Mouse (Mus musculus) hindbrain, embryonic 13.5 days (tissue): ENCODE measurements around the gene Sde2. TPM values are rescaled to one million over a fixed set of nuclear protein-coding genes. Genes with fewer than 3 reads are reported as not detected.

Experiments used
- ATAC-seq: fragments of 200-750 bp; cut with Nextera tagmentation; 2 replicates; pipeline ENCODE4 v1.8.0; 2017; ENCODE audit warnings: moderate TSS enrichment; ENCODE audit not compliant: low FRiP score
- H3K27ac ChIP-seq: fragments of 300-500 bp; sonication (generic); 2 replicates; pipeline ENCODE4 v1.5.1; 2015; ENCODE audit warnings: inconsistent platforms, mild to moderate bottlenecking, moderate library complexity
- H3K27me3 ChIP-seq: fragments of 300-500 bp; sonication (generic); 2 replicates; pipeline ENCODE4 v1.6.1; 2015; ENCODE audit warnings: mild to moderate bottlenecking, inconsistent platforms
- H3K36me3 ChIP-seq: fragments of 300-500 bp; sonication (generic); 2 replicates; pipeline ENCODE4 v1.6.1; 2015; ENCODE audit warnings: mild to moderate bottlenecking, inconsistent platforms
- H3K4me1 ChIP-seq: fragments of 300-500 bp; sonication (generic); replicated peaks from 2 replicates; pipeline ENCODE4 v1.6.1; 2015; ENCODE audit warnings: inconsistent platforms
- H3K4me2 ChIP-seq: fragments of 300-500 bp; sonication (generic); 2 replicates; pipeline ENCODE4 v1.6.1; 2015; ENCODE audit warnings: inconsistent platforms, mild to moderate bottlenecking, moderate library complexity
- H3K4me3 ChIP-seq: fragments of 300-500 bp; sonication (generic); 2 replicates; pipeline ENCODE4 v1.5.1; 2015; ENCODE audit warnings: mild to moderate bottlenecking, inconsistent platforms
- H3K9ac ChIP-seq: fragments of 300-500 bp; sonication (generic); 2 replicates; pipeline ENCODE4 v1.6.1; 2015; ENCODE audit warnings: mild to moderate bottlenecking, inconsistent platforms
- H3K9me3 ChIP-seq: fragments of 300-500 bp; sonication (generic); 2 replicates; pipeline ENCODE4 v1.6.1; 2016; ENCODE audit warnings: inconsistent platforms
- WGBS: fragments of 180-500 bp; shearing (Covaris S2); methylation state at CpG from one replicate; pipeline ENCODE4 v1.1.7; 2015; 5-methylcytosine and 5-hydroxymethylcytosine counted together
- polyA plus RNA-seq: library from polyadenylated mRNA; unstranded; fragments of >200 nt; fragmentation: Nextera tagmentation; extraction: Ambion mirVana; gene quantifications from 2 replicates; pipeline ENCODE4 v1.2.1, GENCODE M21; 2015

Sde2 gene
- polyA plus RNA-seq, 1 experiment from 2014 or later, result 29.6 TPM

GRCm38 (mm10) chr1:180902915-180903314 lies 52.0 kb downstream of the Sde2 start:
- no peak overlapping the region for H3K9ac ChIP-seq
- no peak overlapping the region for H3K4me3 ChIP-seq
- no peak for ATAC-seq
- no peaks in the 10 kb centered on the region for H3K27me3 ChIP-seq
- 41% methylated on average over 5 of the region's 5 CpGs for WGBS
- H3K4me1 ChIP-seq, result peaks cover 25% of the 10 kb centered on the region
- no peak overlapping the region for H3K4me2 ChIP-seq
- peaks cover 22% of the 10 kb centered on the region for H3K36me3 ChIP-seq
- no peaks in the 10 kb centered on the region for H3K9me3 ChIP-seq
- H3K27ac ChIP-seq, result no peak overlapping the region

GRCm38 (mm10) chr1:180903666-180904038 lies 52.7 kb downstream of the Sde2 start:
- ATAC-seq, result peak; percentile 9; the same call in 1 of the 2 replicates
- peaks cover 29% of the 10 kb centered on the region for H3K36me3 ChIP-seq
- peak overlapping the region; percentile 30 for H3K9ac ChIP-seq
- H3K27me3 ChIP-seq, result no peaks in the 10 kb centered on the region
- no peaks in the 10 kb centered on the region for H3K9me3 ChIP-seq
- peak overlapping the region; percentile 85 for H3K4me3 ChIP-seq
- H3K27ac ChIP-seq, result no peak overlapping the region; the same call in 1 of the 2 replicates
- WGBS, result 38% methylated on average over 10 of the region's 10 CpGs
- peak overlapping the region; percentile 95 for H3K4me2 ChIP-seq
- H3K4me1 ChIP-seq, result peaks cover 25% of the 10 kb centered on the region

DNA sequence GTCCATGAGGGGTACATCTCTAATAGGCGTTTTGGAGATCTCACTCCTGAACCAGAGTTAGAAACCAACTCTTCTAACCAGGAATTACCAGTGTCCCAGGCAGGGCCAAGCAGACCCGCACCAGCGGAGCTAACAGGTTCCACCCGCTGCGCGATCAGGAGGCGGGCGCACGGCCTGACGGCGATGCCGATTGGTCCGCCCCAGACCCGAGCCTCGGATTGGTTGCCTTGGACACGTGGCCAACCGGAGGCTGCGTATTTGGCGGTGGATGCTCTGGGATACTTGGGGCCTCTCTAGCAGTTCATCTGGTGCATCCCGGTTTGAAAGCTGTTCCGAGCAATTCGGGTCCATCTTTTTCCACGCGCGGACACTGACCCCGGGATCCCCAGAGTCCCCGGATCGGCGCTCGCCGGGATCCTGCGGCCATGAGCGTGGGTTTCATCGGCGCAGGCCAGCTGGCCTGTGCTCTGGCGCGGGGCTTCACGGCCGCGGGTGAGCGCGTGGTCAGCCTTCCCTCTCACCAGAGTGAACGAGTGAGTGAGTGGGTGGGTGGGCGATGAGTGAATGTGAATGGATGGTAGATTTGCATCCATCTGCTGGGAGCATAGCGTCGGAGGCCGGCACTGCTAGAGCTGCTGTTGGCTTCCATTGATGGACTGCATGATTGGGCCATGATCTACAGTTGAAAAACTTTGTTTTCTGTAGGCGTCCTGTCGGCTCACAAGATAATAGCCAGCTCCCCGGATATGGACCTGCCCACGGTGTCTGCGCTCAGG lies 53.3 kb downstream of the Sde2 start, which contains the start of gene Pycr2:
Gene Pycr2 (plus strand): TSS at position 255 of the 776 bp plus-strand sequence.
- Histone ChIP-seq H3K27me3 (no peaks in the 10 kb centered on the region), H3K4me1 (peaks cover 25% of the 10 kb centered on the region), H3K9me3 (no peaks in the 10 kb centered on the region), H3K4me2 (peak within 1 kb of the TSS; percentile 95), H3K27ac (peak within 1 kb of the TSS; percentile 90), H3K36me3 (peaks cover 34% of the 10 kb centered on the region), H3K9ac (peak within 1 kb of the TSS; percentile 94), H3K4me3 (peak within 1 kb of the TSS; percentile 85)
- WGBS, result under 1% methylated on average over 52 of the region's 52 CpGs
- ATAC-seq, result peak; percentile 97

DNA sequence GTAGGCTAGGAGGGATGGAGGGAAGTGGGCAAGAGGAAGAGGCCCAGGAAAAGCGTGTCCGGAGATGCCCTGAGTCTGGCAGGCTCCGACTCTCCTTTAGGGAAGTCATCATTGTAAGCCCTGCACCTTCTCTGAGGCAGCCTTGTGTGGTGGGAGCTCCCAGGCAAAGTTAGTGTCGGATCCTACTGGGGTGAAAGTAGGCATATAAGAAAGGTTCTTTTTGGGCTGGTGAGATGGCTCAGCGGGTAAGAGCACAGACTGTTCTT lies 53.8 kb downstream of the Sde2 start:
- Histone ChIP-seq H3K27me3 (no peaks in the 10 kb centered on the region), H3K4me2 (peak overlapping the region; percentile 95), H3K9me3 (no peaks in the 10 kb centered on the region), H3K27ac (peak overlapping the region; percentile 90; the same call in 1 of the 2 replicates), H3K4me1 (peaks cover 25% of the 10 kb centered on the region), H3K36me3 (peaks cover 34% of the 10 kb centered on the region), H3K4me3 (peak overlapping the region; percentile 85), H3K9ac (peak overlapping the region; percentile 94)
- no peak; the same call in 1 of the 2 replicates for ATAC-seq
- 5% methylated on average over 5 of the region's 5 CpGs for WGBS

GRCm38 (mm10) chr1:180905307-180905706 lies 54.4 kb downstream of the Sde2 start:
- Histone ChIP-seq H3K9me3 (no peaks in the 10 kb centered on the region), H3K27me3 (no peaks in the 10 kb centered on the region), H3K4me2 (peak overlapping the region; percentile 95), H3K4me1 (peaks cover 25% of the 10 kb centered on the region), H3K36me3 (peaks cover 34% of the 10 kb centered on the region), H3K9ac (peak overlapping the region; percentile 94), H3K27ac (no peak overlapping the region), H3K4me3 (peak overlapping the region; percentile 85)
- WGBS, result 70% methylated on average over 6 of the region's 6 CpGs
- no peak for ATAC-seq

- H3K4me3 ChIP-seq, result peak overlapping the region; percentile 85; the same call in 1 of the 2 replicates
- H3K27me3 ChIP-seq, result no peaks in the 10 kb centered on the region
- peak overlapping the region; percentile 94; the same call in 1 of the 2 replicates for H3K9ac ChIP-seq
- no peaks in the 10 kb centered on the region for H3K9me3 ChIP-seq
- peaks cover 25% of the 10 kb centered on the region for H3K4me1 ChIP-seq
- WGBS, result 96% methylated on average over 17 of the region's 17 CpGs
- peak overlapping the region; percentile 95 for H3K4me2 ChIP-seq
- no peak overlapping the region for H3K27ac ChIP-seq
- H3K36me3 ChIP-seq, result peaks cover 34% of the 10 kb centered on the region
- ATAC-seq, result no peak
These were observed 54.9 kb downstream of the Sde2 start for GRCm38 (mm10) chr1:180905876-180906275.

DNA sequence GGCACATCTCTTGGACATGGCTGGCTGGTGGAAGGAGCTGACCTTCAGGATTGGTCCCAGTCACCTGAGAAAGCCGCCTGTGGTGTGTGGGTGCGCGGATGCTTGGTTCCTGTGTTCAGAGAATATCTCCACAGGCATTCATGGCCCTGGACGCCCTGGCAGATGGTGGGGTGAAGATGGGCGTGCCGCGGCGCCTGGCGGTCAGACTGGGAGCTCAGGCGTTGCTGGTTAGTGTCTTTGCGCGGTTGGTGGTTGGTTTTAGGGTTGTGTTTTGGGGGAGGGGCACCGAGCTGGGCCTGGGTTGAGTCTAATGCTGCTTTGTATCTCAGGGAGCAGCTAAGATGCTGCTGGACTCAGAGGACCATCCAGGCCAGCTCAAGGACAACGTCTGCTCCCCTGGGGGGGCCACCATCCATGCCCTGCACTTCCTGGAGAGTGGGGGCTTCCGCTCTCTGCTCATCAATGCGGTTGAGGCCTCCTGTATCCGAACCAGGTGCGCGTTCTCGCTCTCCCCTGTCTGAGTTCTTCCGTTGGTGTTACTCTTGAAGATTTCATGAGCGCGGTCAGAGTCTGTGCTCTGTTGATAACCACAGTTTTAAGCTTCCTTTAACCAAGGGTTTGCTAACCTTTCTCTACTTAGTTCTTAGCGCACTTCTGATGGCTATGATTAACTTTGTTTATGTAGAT lies 55.7 kb downstream of the Sde2 start:
- H3K9me3 ChIP-seq, result no peaks in the 10 kb centered on the region
- 97% methylated on average over 24 of the region's 24 CpGs for WGBS
- ATAC-seq, result no peak
- no peak overlapping the region for H3K4me2 ChIP-seq
- peaks cover 28% of the 10 kb centered on the region for H3K4me1 ChIP-seq
- H3K4me3 ChIP-seq, result 0 out of 2 replicates have a peak overlapping the region, but pooled peaks have one; percentile 85
- no peaks in the 10 kb centered on the region for H3K27me3 ChIP-seq
- no peak overlapping the region for H3K27ac ChIP-seq
- no peak overlapping the region for H3K9ac ChIP-seq
- peaks cover 34% of the 10 kb centered on the region for H3K36me3 ChIP-seq

- Histone ChIP-seq H3K4me3 (no peak overlapping the region), H3K9me3 (no peaks in the 10 kb centered on the region), H3K36me3 (peaks cover 30% of the 10 kb centered on the region), H3K4me1 (peaks cover 9% of the 10 kb centered on the region), H3K27me3 (no peaks in the 10 kb centered on the region), H3K4me2 (no peak overlapping the region), H3K27ac (no peak overlapping the region), H3K9ac (no peak overlapping the region)
- ATAC-seq, result no peak
- 52% methylated on average over 8 of the region's 8 CpGs for WGBS
These were observed 60.2 kb downstream of the Sde2 start for GRCm38 (mm10) chr1:180911138-180911537.

DNA sequence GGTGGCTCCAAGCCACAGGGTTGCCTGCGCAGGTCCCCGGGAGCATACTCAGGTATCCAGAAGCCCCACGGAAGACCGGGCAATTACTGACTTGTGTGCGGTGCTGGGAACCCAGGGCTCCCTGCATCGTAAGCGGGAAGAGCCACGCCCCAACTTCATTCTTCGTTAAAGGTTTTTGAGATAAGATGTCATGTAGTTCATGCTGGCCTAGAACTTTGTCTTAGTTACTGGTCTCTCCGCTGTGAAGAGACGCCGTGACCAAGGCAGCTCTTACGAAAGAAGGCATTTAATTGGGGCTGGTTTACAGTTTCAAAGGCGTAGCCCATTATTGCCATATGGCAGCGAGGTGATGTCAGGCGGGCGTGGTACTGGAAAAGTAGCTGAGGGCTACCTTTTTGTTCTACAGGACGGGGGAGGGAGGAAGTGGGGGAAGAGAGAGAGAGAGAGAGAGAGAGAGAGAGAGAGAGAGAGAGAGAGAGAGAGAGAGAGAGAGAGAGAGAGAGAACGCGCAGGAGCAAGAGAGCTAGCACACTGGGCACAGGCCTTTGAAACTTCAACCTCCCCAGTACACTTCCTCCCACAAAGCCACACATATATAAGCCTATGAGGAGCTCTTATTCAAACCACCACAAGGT lies 60.8 kb downstream of the Sde2 start:
- Histone ChIP-seq H3K27me3 (no peaks in the 10 kb centered on the region), H3K4me3 (no peak overlapping the region), H3K4me2 (no peak overlapping the region), H3K36me3 (peaks cover 24% of the 10 kb centered on the region), H3K27ac (no peak overlapping the region), H3K9me3 (no peaks in the 10 kb centered on the region), H3K9ac (no peak overlapping the region), H3K4me1 (0 out of 2 replicates have a peak, but pooled peaks cover 3% of the 10 kb centered on the region)
- ATAC-seq, result no peak
- WGBS, result 64% methylated on average over 20 of the region's 20 CpGs

- Histone ChIP-seq H3K4me1 (0 out of 2 replicates have a peak, but pooled peaks cover 3% of the 10 kb centered on the region), H3K27ac (no peak overlapping the region), H3K4me2 (no peak overlapping the region), H3K9ac (no peak overlapping the region), H3K9me3 (no peaks in the 10 kb centered on the region), H3K4me3 (no peak overlapping the region), H3K36me3 (peaks cover 14% of the 10 kb centered on the region), H3K27me3 (no peaks in the 10 kb centered on the region)
- 85% methylated on average over 5 of the region's 5 CpGs for WGBS
- ATAC-seq, result no peak
These were observed 61.9 kb downstream of the Sde2 start for GRCm38 (mm10) chr1:180912792-180913191.

- peaks cover 4% of the 10 kb centered on the region; the same call in 1 of the 2 replicates for H3K36me3 ChIP-seq
- H3K4me2 ChIP-seq, result no peak overlapping the region
- H3K9ac ChIP-seq, result no peak overlapping the region
- H3K27ac ChIP-seq, result no peak overlapping the region
- 66% methylated on average over 4 of the region's 4 CpGs for WGBS
- H3K4me1 ChIP-seq, result 0 out of 2 replicates have a peak, but pooled peaks cover 3% of the 10 kb centered on the region
- H3K9me3 ChIP-seq, result no peaks in the 10 kb centered on the region
- no peak overlapping the region for H3K4me3 ChIP-seq
- no peak for ATAC-seq
- no peaks in the 10 kb centered on the region for H3K27me3 ChIP-seq
These were observed 62.9 kb downstream of the Sde2 start for GRCm38 (mm10) chr1:180913797-180914196.

DNA sequence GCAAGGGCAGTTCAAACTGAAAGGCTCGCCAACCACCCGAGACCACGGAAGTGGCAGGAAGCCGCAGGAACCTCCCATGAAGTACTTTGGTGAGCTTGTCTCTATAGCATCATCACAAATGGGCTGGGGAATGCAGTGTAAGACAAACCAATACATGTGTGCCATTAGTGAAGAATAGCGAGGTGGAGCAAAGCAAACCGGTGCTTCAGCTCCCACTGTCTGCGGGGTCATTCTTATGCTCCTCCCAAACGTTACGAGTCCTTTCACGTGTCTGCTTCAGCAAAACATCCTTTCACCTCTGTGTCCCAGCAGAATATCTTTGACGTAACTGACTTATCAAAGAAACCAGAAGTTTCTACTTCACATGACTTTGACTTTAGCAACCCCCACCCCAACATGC lies 65.5 kb downstream of the Sde2 start:
- H3K27me3 ChIP-seq, result no peaks in the 10 kb centered on the region
- WGBS, result 88% methylated on average over 11 of the region's 11 CpGs
- H3K9me3 ChIP-seq, result no peaks in the 10 kb centered on the region
- no peaks in the 10 kb centered on the region for H3K36me3 ChIP-seq
- H3K4me2 ChIP-seq, result no peak overlapping the region
- H3K9ac ChIP-seq, result no peak overlapping the region
- no peak overlapping the region for H3K4me3 ChIP-seq
- no peak for ATAC-seq
- H3K4me1 ChIP-seq, result 0 out of 2 replicates have a peak, but pooled peaks cover 3% of the 10 kb centered on the region
- H3K27ac ChIP-seq, result no peak overlapping the region
